Mouse (Mus musculus) left cerebral cortex, adult 2 months (tissue): ENCODE measurements around the gene Dnlz. TPM values are rescaled to one million over a fixed set of nuclear protein-coding genes. Genes with fewer than 3 reads are reported as not detected.

Source experiments
- DNase-seq, 2 experiments: peaks; one replicate each; pipeline ENCODE4 v3.0.0; 2021 to 2022; ENCODE audit warnings: low spot score in 2 of 2, mixed read lengths in 1 of 2; ENCODE audit errors: extremely low spot score in 1 of 2
- H3K27ac ChIP-seq: fragments of 200-600 bp; 2 replicates; pipeline ENCODE4 v1.8.1; 2022
- H3K4me3 ChIP-seq: fragments of 200-600 bp; 2 replicates; pipeline ENCODE4 v1.8.1; 2022
- CTCF ChIP-seq: fragments of 200-600 bp; IDR thresholded peaks from 2 replicates; pipeline ENCODE4 v1.8.1; 2022; ENCODE audit warnings: antibody characterized with exemption, mild to moderate bottlenecking, moderate library complexity
- intact Hi-C: fragments of 180-260 bp; cut with DNase I; formaldehyde crosslinking; loops from one replicate; pipeline ENCODE4 v1.15.1; 2025
- total RNA-seq, 2 experiments: library from RNA; stranded (reverse); gene quantifications; 2 replicates each; pipeline ENCODE4 v1.2.3; 2021

Dnlz gene
- total RNA-seq, 2 experiments from 2014 or later, result 26.7 to 28.9 TPM

GRCm38 (mm10) chr2:26330702-26331101 lies 21.2 kb downstream of the Dnlz start:
- peak overlapping the region; percentile 82 for H3K27ac ChIP-seq
- TF ChIP-seq CTCF, result no peak
- no peak for DNase-seq
- no peak overlapping the region for H3K4me3 ChIP-seq
- intact Hi-C loops, result no loop called here

DNA sequence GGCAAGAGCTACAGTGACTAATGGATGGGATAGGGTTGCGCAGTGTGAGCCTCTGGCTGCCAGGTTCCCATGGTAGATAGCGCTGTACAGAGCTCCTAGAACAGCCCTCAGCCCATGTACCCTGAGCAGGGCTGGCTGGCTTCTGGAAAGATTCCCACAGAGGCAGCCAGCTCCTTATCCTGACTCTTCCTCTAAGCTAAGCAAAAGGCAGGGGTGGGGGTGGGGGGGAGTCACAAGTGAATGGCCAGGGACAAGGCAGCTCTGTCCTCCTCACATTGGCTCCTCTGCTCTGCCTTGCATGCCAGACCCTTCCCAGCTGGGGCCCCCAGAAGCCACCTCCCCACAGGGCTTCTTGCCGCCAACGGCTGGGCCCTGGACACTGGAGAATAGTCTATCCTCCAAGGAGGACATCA lies 21.8 kb downstream of the Dnlz start:
- H3K4me3 ChIP-seq, result no peak overlapping the region
- intact Hi-C loops, result no loop called here
- no peak for TF ChIP-seq CTCF
- H3K27ac ChIP-seq, result peak overlapping the region; percentile 82
- DNase-seq, result no peak

DNA sequence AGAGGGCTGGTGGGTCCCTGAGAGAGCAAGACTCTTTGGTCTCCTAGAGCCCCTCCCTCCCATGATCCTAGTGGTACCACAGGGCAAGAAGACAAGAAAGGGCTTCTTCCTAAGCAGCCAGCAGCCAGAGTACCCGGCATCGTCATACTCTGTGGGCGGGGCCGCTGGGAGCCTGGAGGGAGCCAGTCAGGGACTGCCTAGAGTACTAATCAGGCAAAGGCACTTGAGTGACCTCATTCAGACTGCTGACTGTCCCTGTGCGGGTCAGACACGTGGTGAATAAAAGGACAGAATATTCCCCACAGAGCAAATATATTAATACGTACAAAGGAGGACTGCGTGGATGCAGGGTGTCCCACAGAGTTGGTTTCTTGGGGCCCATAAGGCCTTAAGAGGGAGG lies 22.5 kb downstream of the Dnlz start:
- Histone ChIP-seq H3K4me3 (no peak overlapping the region), H3K27ac (peak overlapping the region; percentile 82)
- peak; percentile 40 to 59 for DNase-seq
- intact Hi-C loops, result no loop called here
- TF ChIP-seq CTCF, result no peak

DNA sequence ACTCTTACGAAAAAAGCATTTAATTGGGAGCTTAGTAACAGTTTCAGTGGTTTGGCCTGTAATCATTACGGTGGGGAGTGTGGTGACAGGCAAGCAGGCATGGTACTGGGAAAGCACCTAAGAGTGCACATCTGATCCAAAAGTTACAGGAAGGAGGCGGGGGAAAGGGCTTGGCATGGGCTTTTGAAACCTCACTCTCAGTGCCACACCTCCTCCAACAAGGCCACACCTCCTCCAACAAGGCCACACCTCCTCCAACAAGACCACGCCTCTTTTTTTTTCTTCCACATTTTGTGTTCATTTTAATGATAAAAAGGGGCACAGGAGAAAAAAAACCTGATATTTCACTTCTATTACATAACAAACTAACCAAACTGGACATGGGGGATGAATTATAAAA lies 24.1 kb downstream of the Dnlz start:
- H3K4me3 ChIP-seq, result no peak overlapping the region
- no peak for DNase-seq
- intact Hi-C loops, result no loop called here
- no peak for TF ChIP-seq CTCF
- H3K27ac ChIP-seq, result no peak overlapping the region

GRCm38 (mm10) chr2:26325386-26326181 lies 26.3 kb downstream of the Dnlz start:
- TF ChIP-seq CTCF, result peak; percentile 73
- Histone ChIP-seq H3K27ac (peak overlapping the region; percentile 20; the same call in 1 of the 2 replicates), H3K4me3 (no peak overlapping the region)
- DNase-seq, result no peak
- intact Hi-C loops, result loop anchor here (1.0 kb wide), 1 partner anchor 27 kb away; the partner anchor contains the start of gene Dnlz

DNA sequence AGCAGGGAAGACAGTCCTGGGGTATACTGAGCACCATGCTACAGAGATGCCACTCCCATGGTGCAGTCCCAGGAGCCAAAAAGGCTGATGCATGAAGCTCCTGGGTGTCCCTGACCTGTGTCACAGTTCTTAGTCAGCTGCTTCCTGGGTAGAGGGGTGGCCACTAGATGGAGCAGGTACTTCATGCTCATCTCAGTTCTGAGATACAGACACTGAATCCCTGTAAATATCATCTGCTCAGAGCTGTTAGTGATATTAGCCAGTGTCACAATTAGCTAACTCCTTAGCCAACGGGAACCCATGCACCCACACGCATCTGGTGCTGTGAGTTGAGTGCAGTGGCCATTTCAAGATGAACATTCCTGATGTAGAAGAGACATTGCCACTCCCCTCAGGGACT lies 27.0 kb downstream of the Dnlz start:
- DNase-seq, result peak in 1 of 2 experiments; percentile 57
- Histone ChIP-seq H3K4me3 (no peak overlapping the region), H3K27ac (no peak overlapping the region)
- intact Hi-C loops, result loop anchor here (1.0 kb wide), 1 partner anchor 27 kb away; the partner anchor contains the start of gene Dnlz
- peak; percentile 69 for TF ChIP-seq CTCF

DNA sequence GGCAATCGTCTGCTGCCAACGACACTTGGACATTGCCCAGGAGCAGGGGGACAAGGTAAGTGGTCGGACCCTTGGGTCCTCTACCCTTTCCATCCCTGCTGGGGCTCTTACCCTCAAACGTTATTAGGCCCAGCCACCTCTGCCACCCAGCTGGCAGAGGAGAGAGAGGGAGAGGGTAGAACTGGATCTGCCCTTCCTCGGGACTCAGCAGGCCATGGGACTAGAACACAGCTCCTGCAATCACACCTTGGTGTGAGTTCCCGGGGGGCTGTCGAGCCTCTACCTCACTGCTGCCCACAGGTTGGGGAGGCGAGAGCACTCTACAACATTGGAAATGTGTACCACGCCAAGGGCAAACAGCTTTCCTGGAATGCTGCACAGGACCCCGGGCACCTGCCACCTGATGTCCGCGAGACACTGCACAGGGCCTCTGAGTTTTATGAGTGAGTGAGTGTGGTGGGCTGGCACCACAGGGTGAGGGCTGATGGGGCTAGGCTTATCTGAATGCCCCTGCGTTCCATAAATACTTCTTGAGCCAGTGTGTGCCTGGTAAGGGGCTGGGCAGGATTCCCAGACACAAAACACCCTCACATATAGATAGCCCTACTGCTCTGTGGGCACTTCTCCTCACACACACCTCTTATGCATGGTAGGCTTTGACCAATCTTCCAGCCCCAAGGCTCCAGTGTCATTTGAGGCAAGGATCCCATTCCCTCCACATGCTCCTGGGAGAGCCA lies 28.2 kb downstream of the Dnlz start:
- no peak for DNase-seq
- Histone ChIP-seq H3K4me3 (no peak overlapping the region), H3K27ac (no peak overlapping the region)
- no peak for TF ChIP-seq CTCF
- intact Hi-C loops, result no loop called here

GRCm38 (mm10) chr2:26320245-26321185 lies 31.4 kb downstream of the Dnlz start:
- no peak for DNase-seq
- no peak overlapping the region for H3K27ac ChIP-seq
- intact Hi-C loops, result no loop called here
- H3K4me3 ChIP-seq, result no peak overlapping the region
- TF ChIP-seq CTCF, result no peak

GRCm38 (mm10) chr2:26319519-26320244 lies 32.2 kb downstream of the Dnlz start:
- TF ChIP-seq CTCF, result no peak
- intact Hi-C loops, result loop anchor here (5.0 kb wide), 1 partner anchor 68 kb away; the partner anchor contains the start of genes Entr1 and Pmpca
- Histone ChIP-seq H3K27ac (no peak overlapping the region), H3K4me3 (no peak overlapping the region)
- no peak for DNase-seq

DNA sequence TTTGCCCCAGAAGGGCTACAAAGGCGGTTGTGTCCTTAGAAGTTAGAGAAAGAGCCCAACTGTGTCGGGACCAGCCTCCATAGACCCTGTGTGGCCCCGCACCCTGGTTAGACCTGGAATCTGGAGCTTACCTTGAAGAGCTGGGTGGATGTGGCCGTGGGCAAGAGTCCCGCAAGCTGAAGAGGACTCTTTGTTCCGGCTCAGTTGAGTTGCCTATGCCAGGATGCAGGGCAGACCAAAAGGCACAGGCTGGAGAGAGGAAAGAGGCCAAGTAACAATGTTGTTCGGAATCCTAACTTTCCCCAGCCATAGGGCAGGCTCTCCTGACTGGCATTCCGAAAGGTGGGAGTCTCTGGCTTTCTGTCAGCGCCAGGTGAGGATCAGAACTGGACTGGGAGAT lies 32.8 kb downstream of the Dnlz start:
- intact Hi-C loops, result loop anchor here (5.0 kb wide), 1 partner anchor 68 kb away; the partner anchor contains the start of genes Entr1 and Pmpca
- Histone ChIP-seq H3K27ac (no peak overlapping the region), H3K4me3 (no peak overlapping the region)
- no peak for DNase-seq
- no peak for TF ChIP-seq CTCF
